Mouse (Mus musculus) stomach, postnatal 0 days (tissue): ENCODE measurements around the gene Herpud2. TPM values are rescaled to one million over a fixed set of nuclear protein-coding genes. Genes with fewer than 3 reads are reported as not detected.

ENCODE experiments used
- ATAC-seq: fragments of 200-750 bp; cut with Nextera tagmentation; 2 replicates; pipeline ENCODE4 v1.8.0; 2017; ENCODE audit not compliant: low FRiP score, low TSS enrichment
- DNase-seq: peaks from one replicate; pipeline ENCODE4 v3.0.0-alpha.2; 2016; ENCODE audit warnings: low spot score
- H3K27ac ChIP-seq: fragments of 300-500 bp; sonication (generic); replicated peaks from 2 replicates; pipeline ENCODE4 v1.5.1; 2014; ENCODE audit warnings: mild to moderate bottlenecking, control low read depth
- H3K27me3 ChIP-seq: fragments of 300-500 bp; sonication (generic); 2 replicates; pipeline ENCODE4 v1.6.1; 2014; ENCODE audit warnings: low read length; ENCODE audit not compliant: control insufficient read depth, insufficient read depth
- H3K36me3 ChIP-seq: fragments of 300-500 bp; sonication (generic); 2 replicates; pipeline ENCODE4 v1.6.1; 2014; ENCODE audit warnings: low read length, mixed read lengths; ENCODE audit not compliant: control insufficient read depth, insufficient read depth
- H3K4me1 ChIP-seq: fragments of 300-500 bp; sonication (generic); replicated peaks from 2 replicates; pipeline ENCODE4 v1.6.1; 2014; ENCODE audit warnings: antibody characterized with exemption; ENCODE audit not compliant: control insufficient read depth, insufficient read depth
- H3K4me2 ChIP-seq: fragments of 300-500 bp; sonication (generic); replicated peaks from 2 replicates; pipeline ENCODE4 v1.6.1; 2014; ENCODE audit warnings: low read depth, mild to moderate bottlenecking, control low read depth, moderate library complexity
- H3K4me3 ChIP-seq: fragments of 300-500 bp; sonication (generic); 2 replicates; pipeline ENCODE4 v1.5.1; 2014; ENCODE audit warnings: low read depth, low read length, control low read depth
- H3K9ac ChIP-seq: fragments of 300-500 bp; sonication (generic); 2 replicates; pipeline ENCODE4 v1.6.1; 2014; ENCODE audit warnings: mild to moderate bottlenecking, low read length, control low read depth, mixed read lengths
- H3K9me3 ChIP-seq: fragments of 300-500 bp; sonication (generic); 2 replicates; pipeline ENCODE4 v1.6.1; 2016; ENCODE audit warnings: low read length; ENCODE audit not compliant: control insufficient read depth
- CTCF ChIP-seq: IDR thresholded peaks from 2 replicates; pipeline ENCODE4 v1.5.1; 2016; ENCODE audit warnings: antibody characterized with exemption, low read depth, mild to moderate bottlenecking, moderate library complexity
- EP300 ChIP-seq: optimal IDR thresholded peaks from 2 replicates; pipeline ENCODE3; 2016; ENCODE audit warnings: antibody characterized with exemption
- WGBS: fragments of 180-500 bp; shearing (Covaris S2); extraction: QIAGEN DNeasy Blood & Tissue Kit; methylation state at CpG from one replicate; pipeline ENCODE4 v1.1.7; 2014; 5-methylcytosine and 5-hydroxymethylcytosine counted together
- polyA plus RNA-seq: library from polyadenylated mRNA; unstranded; fragments of >200 nt; fragmentation: Nextera tagmentation; extraction: Ambion mirVana; gene quantifications from 2 replicates; pipeline ENCODE4 v1.2.1, GENCODE M21; 2015

Gene Herpud2
- polyA plus RNA-seq, 1 experiment from 2014 or later: 24.3 TPM

DNA sequence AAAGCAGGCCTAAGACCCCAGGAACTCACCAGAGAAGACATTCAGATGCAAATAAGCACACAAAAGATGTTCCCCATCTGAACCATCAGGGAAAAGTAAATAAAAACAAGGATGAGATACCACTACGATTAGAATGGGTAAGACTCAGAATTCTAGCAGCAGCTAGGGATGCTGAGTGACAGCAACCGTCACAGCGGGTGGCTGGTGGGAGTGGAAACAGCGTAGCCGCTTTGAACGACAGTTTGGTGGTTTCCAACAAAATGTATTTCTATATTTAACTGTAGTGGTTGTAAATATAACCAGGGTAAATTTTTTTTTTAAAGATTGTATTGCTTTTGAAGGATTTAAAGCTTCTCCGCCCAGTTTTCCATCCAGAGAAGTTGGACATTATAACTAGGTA is 34.2 kb upstream of the Herpud2 start:
- H3K4me1 ChIP-seq: no peaks in the 10 kb centered on the region
- TF ChIP-seq CTCF (no peak), EP300 (no peak)
- no peak overlapping the region for H3K27ac ChIP-seq
- 73% methylated on average over 7 of the region's 7 CpGs for WGBS
- ATAC-seq: no peak
- H3K36me3 ChIP-seq: no peaks in the 10 kb centered on the region
- no peaks in the 10 kb centered on the region for H3K27me3 ChIP-seq
- no peak overlapping the region for H3K4me3 ChIP-seq
- no peak overlapping the region for H3K9ac ChIP-seq
- H3K4me2 ChIP-seq: no peak overlapping the region
- DNase-seq: no peak
- no peaks in the 10 kb centered on the region for H3K9me3 ChIP-seq

- DNase-seq (no peak), ATAC-seq (no peak)
- TF ChIP-seq CTCF: no peak
- TF ChIP-seq EP300: no peak
- no peak overlapping the region for H3K9ac ChIP-seq
- no peaks in the 10 kb centered on the region for H3K4me1 ChIP-seq
- H3K27ac ChIP-seq: no peak overlapping the region
- H3K4me2 ChIP-seq: no peak overlapping the region
- H3K27me3 ChIP-seq: no peaks in the 10 kb centered on the region
- H3K4me3 ChIP-seq: no peak overlapping the region
- no peaks in the 10 kb centered on the region for H3K9me3 ChIP-seq
- H3K36me3 ChIP-seq: no peaks in the 10 kb centered on the region
- 85% methylated on average over 2 of the region's 2 CpGs for WGBS
Observed at GRCm38 (mm10) chr9:25184606-25185005, 33.0 kb upstream of the Herpud2 start.

GRCm38 (mm10) chr9:25178066-25178465 is 26.4 kb upstream of the Herpud2 start:
- DNase-seq (no peak), ATAC-seq (no peak)
- WGBS: 84% methylated on average over 3 of the region's 3 CpGs

DNA sequence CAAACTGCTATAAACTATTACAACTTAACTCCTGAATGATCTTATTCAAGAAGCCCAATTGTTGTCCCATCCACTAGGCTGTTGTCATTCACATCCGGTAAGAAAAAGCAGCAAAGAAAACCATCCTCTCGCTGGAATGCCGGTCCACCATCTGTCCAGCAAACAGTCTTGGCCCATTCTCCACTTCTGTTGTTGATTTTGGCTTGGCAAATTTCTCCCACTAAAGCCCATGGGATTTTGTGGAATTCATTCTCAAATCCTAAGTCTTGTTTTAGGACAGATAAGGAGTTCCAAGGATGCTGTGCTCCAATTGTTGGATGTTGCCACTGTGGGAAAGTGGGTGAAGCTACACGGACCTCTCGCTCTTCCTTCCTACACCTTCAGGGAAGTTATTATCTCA is 25.6 kb upstream of the Herpud2 start:
- Histone ChIP-seq H3K27me3 (no peaks in the 10 kb centered on the region), H3K9ac (no peak overlapping the region), H3K4me2 (no peak overlapping the region), H3K27ac (no peak overlapping the region), H3K36me3 (no peaks in the 10 kb centered on the region), H3K9me3 (no peaks in the 10 kb centered on the region), H3K4me3 (no peak overlapping the region), H3K4me1 (peaks cover 5% of the 10 kb centered on the region; the same call in 1 of the 2 replicates)
- DNase-seq (no peak), ATAC-seq (no peak)
- TF ChIP-seq CTCF (no peak), EP300 (no peak)
- WGBS: 69% methylated on average over 5 of the region's 5 CpGs

More at GRCm38 (mm10) chr9:25178066-25178465, 26.4 kb upstream of the Herpud2 start:
- H3K4me2 ChIP-seq: no peak overlapping the region
- no peaks in the 10 kb centered on the region for H3K27me3 ChIP-seq
- H3K9ac ChIP-seq: no peak overlapping the region
- no peaks in the 10 kb centered on the region for H3K36me3 ChIP-seq
- H3K4me1 ChIP-seq: peaks cover 5% of the 10 kb centered on the region; the same call in 1 of the 2 replicates
- no peak overlapping the region for H3K27ac ChIP-seq
- no peak overlapping the region for H3K4me3 ChIP-seq
- TF ChIP-seq CTCF (no peak), EP300 (no peak)
- no peaks in the 10 kb centered on the region for H3K9me3 ChIP-seq

DNA sequence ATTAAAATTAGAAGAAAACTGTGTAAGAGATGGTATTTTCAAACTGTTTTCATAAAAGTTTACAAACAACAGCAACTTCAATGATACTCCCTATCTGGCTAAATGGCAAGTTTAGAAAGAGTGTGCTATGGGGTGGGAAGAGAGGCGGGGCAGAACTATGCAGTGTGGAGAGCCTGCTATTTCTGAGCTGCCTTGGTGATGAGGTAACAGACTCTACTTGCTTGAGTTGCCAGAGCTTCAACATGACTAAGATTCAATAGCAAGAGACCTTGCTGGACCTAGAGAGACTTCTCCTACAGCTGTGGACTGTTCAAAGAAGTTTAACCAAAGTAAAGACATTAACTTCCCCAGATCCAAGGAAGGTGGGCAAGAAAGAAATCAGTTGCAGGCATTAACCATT is 24.9 kb upstream of the Herpud2 start:
- H3K27ac ChIP-seq: no peak overlapping the region
- 52% methylated on average over 1 of the region's 1 CpGs for WGBS
- no peak for TF ChIP-seq EP300
- TF ChIP-seq CTCF: no peak
- H3K9me3 ChIP-seq: no peaks in the 10 kb centered on the region
- H3K36me3 ChIP-seq: no peaks in the 10 kb centered on the region
- H3K27me3 ChIP-seq: no peaks in the 10 kb centered on the region
- no peak overlapping the region for H3K4me2 ChIP-seq
- no peak overlapping the region for H3K9ac ChIP-seq
- H3K4me3 ChIP-seq: no peak overlapping the region
- no peak for DNase-seq
- peak; percentile 58 for ATAC-seq
- H3K4me1 ChIP-seq: peaks cover 5% of the 10 kb centered on the region; the same call in 1 of the 2 replicates

- TF ChIP-seq EP300 (no peak), CTCF (no peak)
- Histone ChIP-seq H3K4me2 (no peak overlapping the region), H3K27ac (peak overlapping the region; percentile 40; the same call in 1 of the 2 replicates), H3K27me3 (no peaks in the 10 kb centered on the region), H3K9ac (no peak overlapping the region), H3K9me3 (no peaks in the 10 kb centered on the region), H3K4me3 (no peak overlapping the region), H3K36me3 (no peaks in the 10 kb centered on the region), H3K4me1 (peaks cover 5% of the 10 kb centered on the region; the same call in 1 of the 2 replicates)
- DNase-seq (no peak), ATAC-seq (no peak)
- WGBS: 77% methylated on average over 6 of the region's 6 CpGs
Observed at GRCm38 (mm10) chr9:25175978-25176377, 24.4 kb upstream of the Herpud2 start.
